Mouse (Mus musculus) v-Abl transformed pro-B cells (cell line): ENCODE data around the gene Rsc1a1.

Experiments used
- in situ Hi-C, 2 experiments: fragments of 400-800 bp; cut with MboI; formaldehyde crosslinking; loops; one replicate each; pipeline ENCODE4 v1.15.1; 2025; ENCODE audit not compliant: unreplicated experiment in 2 of 2

Gene Rsc1a1

GRCm38 (mm10) chr4:141705331-141705730 is 19.9 kb upstream of the Rsc1a1 start:
- in situ Hi-C loops, result no loop called here

DNA sequence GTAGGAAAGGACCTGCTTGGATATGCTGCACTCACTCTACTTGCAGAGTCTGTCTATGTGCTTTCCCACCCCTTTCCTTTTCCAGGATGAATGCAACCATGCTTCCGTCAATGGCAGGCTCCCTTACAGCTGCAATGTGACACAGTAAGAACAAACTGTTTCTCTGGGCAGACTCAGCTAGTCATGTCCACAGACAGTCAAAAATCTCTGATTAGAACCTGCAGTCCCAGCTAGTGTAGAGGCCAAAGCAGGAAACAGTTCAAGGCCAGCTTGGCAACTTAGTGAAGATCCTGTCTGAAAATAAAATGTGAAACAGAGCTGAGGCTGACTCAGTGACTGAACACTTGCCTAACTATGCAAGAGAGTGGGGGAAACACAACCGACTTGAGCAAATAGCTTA is 19.2 kb upstream of the Rsc1a1 start:
- in situ Hi-C loops, result no loop called here

GRCm38 (mm10) chr4:141694719-141695118 is 9.3 kb upstream of the Rsc1a1 start:
- in situ Hi-C loops, result no loop called here

DNA sequence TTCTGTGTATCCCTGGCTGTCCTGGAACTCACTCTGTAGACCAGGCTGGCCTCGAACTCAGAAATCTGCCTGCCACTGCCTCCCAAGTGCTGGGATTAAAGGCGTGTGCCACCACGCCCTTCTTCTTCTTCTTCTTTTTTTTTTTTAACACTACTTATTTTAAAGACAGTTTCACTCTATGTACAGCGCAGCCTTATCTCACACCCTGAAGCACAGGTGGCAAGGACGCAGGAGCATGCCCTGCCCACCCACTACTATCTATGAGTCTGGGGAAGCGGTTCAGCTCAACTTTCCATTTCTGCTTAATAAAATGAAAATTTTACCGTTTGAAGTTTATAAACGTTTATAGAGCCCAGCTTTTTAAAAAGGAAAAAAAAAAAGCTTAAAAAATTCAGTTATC is 3.1 kb upstream of the Rsc1a1 start:
- in situ Hi-C loops, result no loop called here

GRCm38 (mm10) chr4:141686525-141686924 is 1.1 kb upstream of the Rsc1a1 start:
- in situ Hi-C loops, result no loop called here

DNA sequence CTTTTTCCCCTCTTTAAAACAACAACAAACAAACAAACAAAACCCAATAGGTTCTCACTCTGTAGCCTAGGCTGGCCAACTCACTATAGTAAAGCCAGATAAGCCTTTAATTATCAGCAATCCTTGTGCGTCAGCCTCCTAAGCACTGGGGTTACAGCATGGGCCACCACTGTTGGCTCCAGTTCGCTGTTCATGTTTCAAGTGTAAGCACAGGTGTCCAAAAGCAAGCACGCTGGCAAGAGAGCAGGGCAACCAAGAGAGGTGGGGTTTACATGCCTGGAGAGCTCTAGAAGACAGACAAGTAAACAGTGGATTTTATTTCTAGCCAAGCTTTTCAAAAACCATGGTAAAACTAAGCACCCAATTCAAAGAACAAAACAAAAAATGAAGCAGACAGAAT is 694 bp upstream of the Rsc1a1 start:
- in situ Hi-C loops, result no loop called here

DNA sequence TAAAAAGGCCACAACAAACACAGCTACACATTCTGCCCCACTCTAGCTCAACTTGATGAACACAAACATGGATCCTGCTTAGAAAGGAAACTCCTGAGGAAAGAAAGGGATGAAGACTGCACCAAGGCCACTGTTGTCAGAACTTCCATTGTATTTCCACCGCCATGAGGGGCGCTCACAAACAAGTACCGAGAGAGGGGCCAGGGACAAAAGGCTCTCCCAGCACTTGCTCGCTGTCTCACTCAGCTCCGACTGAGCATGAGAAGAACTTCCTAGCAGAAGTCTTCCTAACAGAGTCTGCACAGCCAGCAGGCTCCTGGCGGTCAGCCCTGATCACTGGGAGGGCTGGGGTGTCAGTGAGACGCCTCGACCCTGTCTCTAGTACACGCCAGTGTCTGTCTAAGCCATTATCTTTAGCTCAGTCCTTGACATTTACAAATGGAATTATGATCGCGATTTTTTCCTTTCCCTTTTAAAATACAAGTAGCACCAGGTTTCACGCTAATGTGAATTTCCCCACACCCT is 2.6 kb downstream of the Rsc1a1 start:
- in situ Hi-C loops, result no loop called here

- in situ Hi-C loops, result no loop called here
Measured at GRCm38 (mm10) chr4:141681767-141682166, 3.6 kb downstream of the Rsc1a1 start.

DNA sequence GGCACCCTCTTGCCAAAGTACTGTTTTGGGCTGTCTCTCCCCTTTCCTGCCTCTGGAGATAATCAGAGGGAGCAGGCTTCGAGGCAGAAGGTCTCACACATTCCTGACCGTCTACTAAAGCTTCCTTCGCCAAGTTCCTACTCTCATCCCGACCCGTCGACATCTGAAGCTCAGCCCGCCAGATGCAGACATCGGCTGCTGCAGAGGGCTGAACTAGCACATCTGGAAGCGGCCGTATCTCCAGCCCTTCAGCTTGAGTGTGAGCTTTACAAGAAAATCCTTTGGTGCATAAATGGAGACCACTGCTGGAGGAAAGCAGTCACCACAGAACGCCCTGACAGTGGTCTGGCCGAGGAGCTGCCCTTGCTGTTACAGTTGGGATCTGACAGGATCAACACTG is 4.5 kb downstream of the Rsc1a1 start:
- in situ Hi-C loops, result no loop called here

- in situ Hi-C loops, result no loop called here
Measured at GRCm38 (mm10) chr4:141679016-141679415, 6.4 kb downstream of the Rsc1a1 start.

GRCm38 (mm10) chr4:141676462-141676979 is 8.9 kb downstream of the Rsc1a1 start:
- in situ Hi-C loops, result no loop called here

DNA sequence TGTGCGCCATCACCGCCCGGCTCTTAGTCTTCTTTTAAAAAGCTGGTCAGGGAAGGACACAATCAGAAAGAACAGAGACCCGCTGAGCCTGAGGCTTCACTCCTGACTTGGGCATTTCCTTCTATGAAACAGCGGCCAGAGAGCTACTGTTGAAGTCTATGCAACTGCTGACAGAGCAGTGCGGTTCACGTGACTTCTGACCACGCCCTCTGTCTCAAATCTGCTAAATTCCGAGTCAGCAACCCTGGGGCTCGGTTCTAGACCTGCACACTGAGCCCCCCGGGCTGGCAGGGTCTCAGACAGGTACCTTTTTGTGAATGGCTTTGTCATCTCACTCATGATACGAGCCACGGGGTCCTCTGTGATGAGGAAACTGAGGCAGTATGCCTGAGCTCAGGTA is 13.1 kb downstream of the Rsc1a1 start:
- in situ Hi-C loops, result loop anchor here in 1 of 2 experiments (25.0 kb wide), 1 partner anchor 115 kb away; the partner anchor contains the start of genes Casp9 and Dnajc16

DNA sequence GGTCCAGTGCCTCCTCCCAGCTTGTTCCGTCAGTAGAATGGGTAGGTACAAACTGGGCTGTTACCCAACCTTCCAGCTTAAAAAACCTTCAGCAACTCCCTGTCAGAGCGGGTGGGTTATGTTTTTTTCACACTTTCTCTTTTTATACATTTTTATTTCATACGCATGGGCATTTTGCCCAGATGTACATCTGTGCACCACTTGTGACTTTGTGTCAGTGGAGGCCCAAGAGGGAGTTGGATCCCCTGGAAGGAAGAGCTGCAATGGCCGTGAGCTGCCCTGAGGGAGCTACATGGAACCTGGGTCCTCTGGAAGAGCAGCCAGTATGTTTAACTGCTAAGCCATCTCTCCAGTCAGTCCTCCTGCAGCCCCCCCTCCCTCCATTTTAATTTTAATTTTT is 14.0 kb downstream of the Rsc1a1 start:
- in situ Hi-C loops, result loop anchor here in 1 of 2 experiments (25.0 kb wide), 1 partner anchor 116 kb away; the partner anchor contains the start of genes Casp9 and Dnajc16

GRCm38 (mm10) chr4:141669898-141670712 is 15.3 kb downstream of the Rsc1a1 start:
- in situ Hi-C loops, result loop anchor here (10.0 to 25.0 kb wide), 2 partner anchors 117 to 125 kb away; partner anchors contain the start of genes Casp9 (in 2 of the 2) and Dnajc16 (in 2 of the 2)

GRCm38 (mm10) chr4:141664799-141665198 is 20.6 kb downstream of the Rsc1a1 start, which contains the start of gene Plekhm2:
TSS of gene Plekhm2 (minus strand) at chr4:141664899.
- in situ Hi-C loops, result loop anchor here (10.0 to 25.0 kb wide), 2 partner anchors 123 to 130 kb away; partner anchors contain the start of genes Casp9 (in 2 of the 2) and Dnajc16 (in 2 of the 2)

- in situ Hi-C loops, result loop anchor here (10.0 to 25.0 kb wide), 2 partner anchors 123 to 131 kb away; partner anchors contain the start of genes Casp9 (in 2 of the 2) and Dnajc16 (in 2 of the 2)
Measured at GRCm38 (mm10) chr4:141664011-141664745, 21.2 kb downstream of the Rsc1a1 start.

GRCm38 (mm10) chr4:141663122-141663931 is 22.1 kb downstream of the Rsc1a1 start:
- in situ Hi-C loops, result loop anchor here (10.0 to 25.0 kb wide), 2 partner anchors 124 to 131 kb away; partner anchors contain the start of genes Casp9 (in 2 of the 2) and Dnajc16 (in 2 of the 2)

GRCm38 (mm10) chr4:141660884-141661283 is 24.5 kb downstream of the Rsc1a1 start:
- in situ Hi-C loops, result loop anchor here (10.0 to 25.0 kb wide), 2 partner anchors 126 to 134 kb away; partner anchors contain the start of genes Casp9 (in 2 of the 2) and Dnajc16 (in 2 of the 2)

GRCm38 (mm10) chr4:141659739-141660138 is 25.7 kb downstream of the Rsc1a1 start:
- in situ Hi-C loops, result loop anchor here (10.0 to 25.0 kb wide), 2 partner anchors 128 to 135 kb away; partner anchors contain the start of genes Casp9 (in 2 of the 2) and Dnajc16 (in 2 of the 2)
